Mouse (Mus musculus) monocyte, adult 5-6 weeks (primary cell): ENCODE results near the gene Brd3os. TPM values are rescaled to one million over a fixed set of nuclear protein-coding genes. Genes with fewer than 3 reads are reported as not detected.

ENCODE experiments used
- ATAC-seq: fragments of 153-309, 156-312 bp; replicated peaks from 2 replicates; pipeline ENCODE4 v1.8.0; 2017; ENCODE audit warnings: mild to moderate bottlenecking; ENCODE audit not compliant: low TSS enrichment, insufficient number of reproducible peaks, severe bottlenecking, poor library complexity, low FRiP score
- total RNA-seq: library from RNA; stranded (forward); fragments of 200-1000, 200-491, 200-594 nt; gene quantifications from 3 replicates; pipeline ENCODE4 v1.2.3, GENCODE M21; 2017

The Brd3os gene
- total RNA-seq, 1 experiment from 2014 or later: not detected

DNA sequence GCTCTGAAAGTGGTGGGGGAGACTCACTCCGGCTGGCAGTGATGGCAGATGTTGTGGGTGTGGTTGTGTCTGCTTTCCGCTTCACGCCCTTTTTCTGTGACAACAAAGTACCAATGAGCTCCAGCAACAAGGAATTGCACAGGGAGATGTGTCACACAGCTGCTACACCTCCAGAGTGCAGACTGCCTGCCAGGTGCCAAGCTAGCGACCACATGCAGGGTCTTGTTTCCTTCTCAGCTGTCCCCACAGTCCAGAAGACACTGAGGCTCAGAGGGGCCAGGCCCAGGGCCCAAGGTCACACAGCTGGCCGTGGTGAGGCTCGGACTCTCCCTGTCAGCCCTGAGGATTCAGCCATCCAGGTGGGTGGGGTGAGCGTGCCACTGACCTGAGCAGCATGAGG lies 17.6 kb downstream of the Brd3os start:
- ATAC-seq: no peak

DNA sequence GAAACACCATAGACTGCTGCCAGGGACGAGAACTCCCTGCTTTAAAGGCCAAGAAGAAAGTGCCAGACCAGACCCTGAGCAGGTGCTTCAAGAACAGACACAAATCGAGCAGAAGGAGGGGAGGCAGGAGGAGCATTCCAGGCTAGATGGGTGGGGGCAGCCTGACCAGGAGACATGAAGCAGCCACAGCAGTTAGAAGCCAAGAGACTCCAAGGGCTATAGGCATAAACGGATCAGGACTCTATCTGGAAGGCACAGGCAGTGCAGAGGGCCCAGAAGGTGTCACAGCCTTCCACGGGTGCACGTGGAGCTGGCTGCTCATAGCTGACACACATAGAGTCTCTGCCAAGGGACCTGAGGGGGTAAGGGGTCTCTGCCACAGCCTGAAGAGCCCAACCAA lies 18.0 kb downstream of the Brd3os start:
- ATAC-seq: no peak

DNA sequence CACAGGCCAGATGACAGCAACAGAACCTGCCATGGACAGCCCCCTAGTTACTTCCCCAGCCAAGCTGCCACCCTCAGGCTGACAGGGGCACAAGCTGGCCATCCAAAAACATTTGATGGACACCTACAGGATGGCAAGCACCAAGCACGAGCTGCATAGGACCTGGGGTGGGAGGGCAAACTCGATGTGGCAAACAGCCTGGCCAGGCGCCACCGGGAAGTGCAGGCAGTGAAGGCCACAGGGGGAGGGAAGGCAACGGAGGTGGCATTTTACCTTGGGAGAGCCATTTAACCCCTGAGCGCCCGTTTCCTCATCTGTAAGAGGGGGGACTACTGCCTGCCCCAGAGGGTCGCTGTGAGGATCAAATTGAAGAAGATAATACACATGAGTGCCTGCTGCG lies 18.5 kb downstream of the Brd3os start:
- no peak for ATAC-seq

DNA sequence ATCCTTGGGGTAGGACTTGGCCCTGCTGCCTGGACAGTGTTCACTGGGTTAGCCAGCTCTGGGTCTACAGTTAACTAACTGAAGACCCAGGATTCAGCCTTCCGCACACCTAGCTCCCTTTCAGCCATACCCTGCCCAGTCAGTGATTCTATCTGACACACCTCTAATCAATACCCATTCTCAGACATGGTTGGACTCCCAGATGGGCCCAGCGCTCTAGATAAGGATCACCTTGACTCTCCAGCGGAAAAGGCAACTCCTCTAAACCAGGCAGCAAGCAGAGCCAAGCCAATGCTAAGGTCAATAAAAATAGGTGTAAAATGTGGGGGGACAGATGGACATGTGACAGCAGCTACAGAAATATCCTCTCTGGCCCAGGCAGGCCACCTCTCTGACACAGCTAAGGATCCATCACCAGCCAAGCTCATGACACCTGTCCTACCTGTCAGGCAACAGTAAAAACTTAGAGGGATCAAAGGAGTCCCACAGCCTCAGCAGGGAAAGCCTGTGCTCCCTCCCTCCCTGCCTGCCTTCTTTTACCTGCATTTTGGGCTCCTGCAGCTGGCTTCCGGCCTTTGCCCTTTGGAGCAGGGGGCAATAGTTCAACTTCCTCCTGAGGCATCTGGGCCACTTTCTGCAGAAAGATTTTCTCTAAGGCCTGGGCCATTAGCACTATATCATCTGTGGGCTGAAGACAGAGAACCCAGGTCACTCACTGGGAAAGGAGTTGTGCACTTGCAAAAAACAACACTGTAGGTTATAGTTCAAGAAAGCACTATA lies 19.9 kb downstream of the Brd3os start:
- ATAC-seq: no peak

DNA sequence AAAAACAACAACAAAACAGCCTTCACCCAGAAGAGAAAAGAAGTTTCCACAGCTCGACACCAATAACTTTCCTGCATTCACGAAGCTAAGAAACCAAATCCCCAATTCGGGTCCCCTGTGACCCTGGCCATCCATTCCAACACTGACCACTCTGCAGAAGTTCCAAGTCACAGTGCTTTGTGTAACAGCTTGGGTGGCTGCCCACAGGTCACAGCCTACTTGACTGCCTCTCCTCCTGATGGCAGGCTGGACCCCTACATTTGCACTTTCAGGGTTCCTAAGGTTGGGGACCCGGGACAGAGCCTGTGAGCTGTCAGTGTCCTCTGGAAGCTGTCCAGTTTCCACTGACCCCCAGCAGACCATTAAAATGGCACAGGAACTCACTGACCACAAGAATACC lies 20.8 kb downstream of the Brd3os start:
- ATAC-seq: no peak

DNA sequence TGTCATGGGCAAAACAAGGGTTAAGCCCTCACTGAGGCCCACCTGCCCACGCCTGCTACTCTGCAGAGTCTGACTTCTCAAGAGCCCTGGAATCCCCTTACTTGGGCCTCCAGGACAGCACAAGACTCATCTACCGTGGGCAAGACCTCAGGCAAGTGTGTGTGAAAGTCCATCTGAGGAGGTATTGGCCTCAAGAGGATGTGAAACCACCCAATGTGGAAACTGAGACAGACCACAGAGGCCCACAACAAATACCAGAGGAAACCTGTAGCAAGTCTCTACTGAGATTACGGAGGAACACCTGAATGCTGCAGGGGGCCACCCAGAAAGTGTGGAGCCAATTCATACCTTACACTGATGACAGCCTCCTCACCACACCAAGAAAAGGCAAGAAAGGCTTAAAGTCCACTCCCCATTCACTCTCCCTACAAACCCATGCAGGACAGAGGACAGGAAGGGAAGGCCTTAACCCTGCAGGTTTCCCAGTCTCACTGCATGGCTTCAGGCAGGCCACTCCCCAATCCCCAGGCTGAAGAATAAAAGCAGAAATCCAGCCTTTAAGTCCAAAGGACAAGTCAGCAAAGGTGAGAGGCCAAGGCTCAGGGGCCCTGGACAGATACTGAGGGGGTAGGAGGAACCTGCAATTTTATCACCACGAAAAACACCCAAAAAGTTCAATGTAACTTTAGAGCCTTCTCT lies 27.3 kb downstream of the Brd3os start:
- ATAC-seq: peak; percentile 44; the same call in 1 of the 2 replicates

DNA sequence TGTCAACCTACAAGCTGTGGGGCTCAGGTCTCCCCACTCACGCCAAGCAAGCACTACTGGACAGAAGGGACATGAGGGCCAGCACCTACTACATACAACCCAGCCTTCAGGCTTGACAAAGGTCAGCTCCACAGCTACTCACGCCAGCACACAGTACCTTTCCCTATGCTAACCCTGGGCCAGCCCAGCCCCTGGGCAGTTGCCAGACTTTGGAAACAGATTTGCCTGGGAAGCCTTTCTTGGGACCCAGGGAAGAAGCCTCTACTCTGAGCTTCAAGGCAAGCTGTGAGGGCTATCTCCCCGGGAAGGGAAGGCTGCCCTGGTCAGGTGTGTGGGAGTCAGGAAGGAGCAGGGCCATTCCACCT lies 27.8 kb downstream of the Brd3os start:
- no peak for ATAC-seq

DNA sequence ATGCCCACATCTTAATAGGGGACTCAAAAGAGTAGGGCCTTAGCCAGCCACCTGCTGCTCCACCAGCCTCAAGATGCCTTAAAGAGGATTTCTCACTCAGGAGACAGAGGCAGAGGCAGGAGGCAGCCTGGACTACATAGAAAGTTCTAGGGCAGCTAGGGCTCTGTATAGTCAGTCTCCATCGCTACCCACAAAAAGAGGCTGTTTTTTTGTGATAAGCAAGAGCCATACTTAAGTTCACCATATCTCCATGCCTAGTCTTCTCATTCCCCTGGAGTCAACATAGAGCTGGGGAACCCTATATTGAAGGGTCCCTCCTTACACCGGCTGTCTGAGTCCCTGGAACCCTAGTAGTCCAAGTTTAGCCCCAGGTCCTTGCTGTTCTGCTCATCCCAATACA lies 28.4 kb downstream of the Brd3os start:
- no peak for ATAC-seq

DNA sequence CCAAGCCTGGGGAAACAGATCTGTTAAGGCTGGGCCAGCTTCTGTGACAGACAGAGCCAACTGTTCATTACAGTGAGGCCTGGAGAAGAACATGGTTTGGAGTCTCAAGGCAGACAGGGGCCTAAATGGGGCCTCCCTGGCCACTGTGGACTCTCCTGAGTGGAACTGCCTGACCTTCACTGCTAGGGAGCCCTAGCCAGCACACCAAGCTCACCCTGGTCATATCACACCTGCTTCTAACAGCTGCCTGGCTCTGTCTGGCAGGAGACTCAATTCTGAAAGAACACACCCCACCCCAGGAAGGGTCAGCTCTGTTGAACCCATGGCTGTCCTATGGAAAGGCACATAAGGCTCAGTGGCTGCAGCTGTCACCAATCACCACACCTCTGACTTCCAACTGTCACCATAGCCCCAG lies 29.1 kb downstream of the Brd3os start:
- ATAC-seq: no peak

DNA sequence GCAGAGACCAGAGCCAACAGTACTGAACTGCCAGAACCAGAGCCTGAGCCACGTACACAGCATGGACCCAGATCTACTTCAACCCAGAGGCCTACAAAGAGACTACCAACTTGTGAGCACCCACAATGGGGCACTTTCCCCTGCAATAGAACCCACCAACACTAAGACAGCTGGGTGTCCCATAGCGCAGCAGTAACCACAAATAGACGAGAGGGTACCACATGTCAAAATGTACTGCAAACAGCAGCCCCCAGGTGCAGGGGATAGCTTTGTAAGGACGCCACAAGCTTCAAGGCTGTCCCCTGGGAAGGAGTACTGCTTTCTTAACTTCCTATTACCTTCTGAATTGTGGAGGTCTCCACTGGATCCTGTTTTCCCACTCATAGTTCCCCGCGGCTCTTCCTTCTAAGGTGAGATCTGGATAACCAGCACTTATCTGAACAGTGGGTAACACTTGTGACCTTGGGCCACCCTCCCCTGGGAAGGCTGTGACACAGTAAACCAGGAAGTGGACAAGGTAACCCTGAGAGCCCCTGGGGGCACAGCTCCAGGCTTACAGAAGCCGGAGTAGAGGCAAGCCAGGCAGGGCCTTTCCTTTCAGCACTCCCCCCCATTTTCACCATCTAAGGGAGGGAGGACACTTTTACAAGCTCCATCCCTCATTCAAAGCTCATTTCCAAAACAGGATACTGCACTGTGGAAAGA lies 31.1 kb downstream of the Brd3os start:
- ATAC-seq: no peak

DNA sequence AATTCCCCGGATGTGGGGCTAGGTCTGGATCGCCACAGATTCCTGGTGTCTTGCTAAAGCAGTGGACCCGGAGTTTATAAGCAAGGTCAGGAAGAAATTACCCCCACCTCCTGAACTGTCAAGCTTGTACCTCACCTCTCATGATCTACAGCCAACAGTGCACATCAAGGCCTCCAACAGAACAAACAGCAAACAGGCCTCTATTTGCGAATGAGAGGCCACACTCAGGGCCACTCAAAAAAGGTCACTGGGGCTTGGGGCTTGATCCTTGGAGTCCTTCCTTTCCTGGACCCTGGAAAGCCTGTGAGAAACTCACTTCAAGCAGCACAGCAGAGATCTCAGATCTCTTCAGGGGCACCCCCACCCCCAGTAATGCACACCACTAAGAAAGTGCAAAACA lies 31.8 kb downstream of the Brd3os start:
- no peak for ATAC-seq

DNA sequence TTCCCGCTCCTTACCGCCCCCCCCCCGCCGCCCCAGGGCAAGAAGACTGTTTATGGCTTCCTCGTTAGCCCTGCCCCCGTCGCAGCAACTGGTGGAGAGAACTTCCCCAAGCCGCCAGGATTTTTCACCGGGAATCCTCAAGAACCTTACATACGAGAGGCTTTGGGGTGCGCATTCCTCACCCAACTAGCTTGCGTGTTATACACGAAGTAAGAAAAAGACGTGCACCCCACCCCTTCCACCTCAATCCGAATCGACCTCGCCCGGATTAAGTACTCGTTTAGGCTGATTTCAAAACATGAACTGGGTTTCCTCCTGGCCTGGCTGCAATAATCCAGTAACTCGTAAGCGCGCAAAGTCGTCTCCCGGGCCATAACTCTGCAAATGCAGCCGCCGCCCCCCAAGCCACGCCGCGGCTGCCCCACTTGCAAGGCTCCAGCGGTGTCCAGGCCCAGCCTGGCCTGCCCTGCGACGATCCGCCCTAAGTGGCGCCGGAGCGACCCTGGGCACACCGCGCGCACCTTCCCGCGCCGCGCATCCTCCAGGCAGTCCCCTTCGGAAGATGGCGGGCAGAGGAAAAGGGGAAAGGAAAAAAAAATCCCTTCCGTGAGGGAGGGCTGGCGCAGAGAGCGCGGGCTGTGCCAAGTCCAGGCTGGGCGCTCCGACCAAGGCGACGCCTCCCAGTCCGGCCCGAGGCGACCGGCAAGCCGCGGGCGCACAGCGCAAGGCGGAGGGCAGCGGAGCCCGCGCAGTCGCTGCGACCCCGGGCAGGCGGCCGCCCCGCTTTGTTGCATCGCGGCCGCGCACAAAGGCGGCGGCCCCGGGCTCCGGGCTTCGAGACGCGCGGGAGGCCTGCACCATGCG lies 32.7 kb downstream of the Brd3os start:
- no peak for ATAC-seq

DNA sequence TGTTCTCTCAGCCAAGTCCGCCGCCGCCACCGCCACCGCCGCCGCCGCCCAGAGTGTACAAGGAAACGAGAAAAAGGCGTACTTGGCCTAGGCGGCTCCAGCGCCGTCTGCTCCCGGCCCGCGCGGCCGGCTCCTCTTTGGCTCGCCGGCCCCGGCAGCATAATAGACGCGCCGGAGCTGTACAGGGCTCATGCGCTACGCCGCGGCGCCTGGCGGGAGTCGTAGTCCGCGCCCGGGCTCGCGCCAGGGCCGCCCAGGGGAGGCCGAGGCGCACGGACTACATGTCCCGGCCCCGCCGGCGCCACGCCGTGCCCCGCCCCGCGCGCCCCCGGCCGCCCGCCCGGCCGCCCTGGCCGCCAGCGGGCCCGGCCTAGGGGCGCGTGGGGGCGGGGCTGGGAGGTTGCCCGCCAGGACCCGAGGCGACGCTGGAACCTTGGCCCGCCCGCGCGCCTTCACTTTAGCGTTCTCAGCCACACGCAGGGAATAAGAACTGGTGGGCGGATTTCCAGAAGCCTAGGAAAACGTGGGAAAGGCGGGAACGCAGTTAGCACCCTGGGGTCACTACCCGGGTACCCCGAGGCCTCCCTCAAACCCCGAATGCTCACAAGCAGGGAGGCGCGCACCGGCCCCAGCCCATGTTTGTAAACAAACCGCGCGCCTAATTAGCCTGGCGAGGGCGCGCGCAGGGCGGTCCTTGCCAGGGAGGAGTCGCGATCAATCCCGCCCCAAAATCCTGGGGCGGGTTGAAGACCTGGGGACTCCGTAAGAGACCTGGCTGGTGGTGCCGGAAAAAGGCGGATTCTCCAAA lies 33.6 kb downstream of the Brd3os start:
- ATAC-seq: peak; percentile 70

DNA sequence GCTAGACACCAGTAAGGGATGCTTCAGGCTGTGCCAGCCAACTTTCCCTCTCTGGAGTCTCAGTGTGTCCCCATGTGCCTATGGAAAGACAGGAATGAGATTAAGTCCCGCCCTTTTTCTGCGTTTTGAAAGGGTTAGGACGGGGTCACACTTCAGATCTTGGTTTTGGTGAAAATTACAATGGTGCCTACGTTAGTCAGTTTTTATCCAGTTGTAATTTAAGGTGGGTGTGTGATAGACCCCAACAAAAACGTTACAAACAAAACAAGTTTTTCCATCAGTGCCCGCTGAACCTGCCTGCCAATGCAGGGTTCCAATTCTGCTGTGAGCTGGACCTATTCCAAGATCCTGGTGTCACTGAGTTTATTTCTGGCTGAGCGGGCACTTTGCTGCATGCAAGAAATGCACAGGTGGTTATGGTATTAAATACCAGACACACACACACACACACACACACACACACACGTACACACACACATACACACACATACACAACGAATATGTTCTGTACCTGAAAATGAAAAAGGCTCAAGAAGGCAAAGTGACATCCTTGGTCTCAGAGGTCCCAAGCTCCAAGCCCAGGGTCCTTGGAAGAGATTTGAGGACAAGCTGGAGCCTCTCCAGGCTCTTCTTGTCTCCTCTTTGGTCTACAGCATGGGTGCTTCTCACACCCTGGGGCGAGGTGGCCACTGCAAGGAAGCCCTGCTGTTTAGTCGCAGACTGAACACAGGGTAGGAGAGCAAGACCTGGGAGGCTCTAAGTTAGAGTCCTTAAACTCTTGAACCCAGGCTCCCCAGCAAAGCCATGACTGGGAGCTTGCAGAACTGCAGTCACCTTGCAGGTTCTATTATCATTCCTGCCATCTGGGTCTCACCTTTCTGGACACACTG lies 34.4 kb downstream of the Brd3os start:
- no peak for ATAC-seq

DNA sequence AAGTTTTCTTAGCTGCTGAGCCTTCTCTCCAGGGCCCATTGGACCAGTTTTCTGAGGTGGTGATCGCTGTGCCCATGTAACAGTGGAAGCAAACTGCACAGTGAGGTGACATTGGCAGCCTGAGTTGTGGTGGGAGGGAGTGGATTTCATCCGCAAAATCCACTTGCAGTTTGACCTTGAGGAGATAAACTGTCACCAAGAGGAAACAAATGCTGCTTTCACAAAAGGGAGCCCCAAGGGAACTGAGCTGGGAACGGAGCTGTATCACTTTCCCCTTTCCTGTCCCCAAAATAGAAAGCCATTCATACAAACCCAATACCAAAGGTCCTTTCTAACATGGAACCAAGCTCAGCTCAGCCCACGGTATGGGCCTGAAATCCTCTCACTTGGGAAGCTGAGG lies 37.7 kb downstream of the Brd3os start:
- ATAC-seq: no peak

DNA sequence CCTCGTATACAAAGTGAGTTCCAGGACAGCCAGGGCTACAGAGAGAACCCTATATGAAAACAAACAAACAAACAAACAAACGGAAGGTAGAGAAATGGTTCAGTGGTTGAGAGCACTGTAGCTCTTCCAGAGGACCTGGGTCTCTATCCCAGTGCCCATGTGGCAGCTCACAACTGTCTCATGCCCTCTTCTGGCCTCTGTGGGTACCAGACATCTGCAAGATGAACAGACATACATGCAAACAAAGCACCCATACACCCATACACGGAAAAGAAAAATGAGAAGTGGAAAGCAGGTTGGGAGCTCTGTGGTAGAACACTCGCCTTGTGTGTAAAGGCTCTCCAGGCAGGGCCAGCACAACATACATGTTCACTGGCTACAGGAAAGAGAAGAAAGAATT lies 38.2 kb downstream of the Brd3os start:
- ATAC-seq: no peak

DNA sequence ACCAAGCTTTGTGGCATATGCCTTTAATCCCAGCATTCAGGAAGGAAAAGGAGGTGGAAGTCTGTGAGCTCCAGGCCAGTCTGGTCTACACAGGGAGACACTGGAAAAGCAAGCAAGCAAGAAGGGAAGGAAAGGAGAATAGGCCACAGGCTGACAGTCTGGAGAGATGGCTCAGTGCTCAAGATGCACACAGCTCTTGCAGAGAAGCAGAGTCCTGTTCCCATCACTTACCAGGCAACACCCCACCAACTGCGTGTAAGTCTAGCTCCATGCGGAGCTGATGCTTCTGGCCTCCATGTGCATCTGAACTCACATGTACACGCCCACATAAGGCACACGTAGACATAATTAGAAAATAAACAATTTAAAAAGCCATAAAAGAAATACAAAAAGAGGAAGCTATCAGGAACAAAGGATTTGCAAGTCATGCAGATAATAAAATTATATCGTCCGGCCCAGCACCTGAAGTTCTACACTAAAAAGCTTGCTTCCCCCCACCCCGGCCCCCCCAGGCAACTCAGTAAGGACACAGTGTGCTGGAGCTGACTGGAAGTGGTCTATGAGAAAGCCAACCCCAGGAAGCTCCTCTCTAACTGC lies 40.2 kb downstream of the Brd3os start:
- ATAC-seq: no peak
